Mouse (Mus musculus): ENCODE results near the gene Mrpl33. TPM values are rescaled to one million over a fixed set of nuclear protein-coding genes. Genes with fewer than 3 reads are reported as not detected.

Gene Mrpl33
- total RNA-seq, 2 experiments from 2014 or later, result 116 to 134 TPM

Small RNA genes within 50 kb of the gene (microRNA-seq; reads per million reads assigned to microRNA genes)
- not detected for gene Mir3473e

Other genes starting within 250 kb of the Mrpl33 start
- 10 to 100 TPM; 58.2 to 60.8 TPM for gene Zfp512, start 144.5 kb upstream of the Mrpl33 start, total RNA-seq (2021)
- under 1 TPM; 0.13 to 0.20 TPM for gene 4930548H24Rik, start 111.2 kb upstream of the Mrpl33 start, total RNA-seq (2021)
- 10 to 100 TPM; 37.5 to 40.5 TPM for gene Gpn1, start 102.2 kb upstream of the Mrpl33 start, total RNA-seq (2021)
- 10 to 100 TPM; 41.9 to 47.4 TPM for gene Slc4a1ap, start 69.9 kb upstream of the Mrpl33 start, total RNA-seq (2021)
- 10 to 100 TPM; 14.9 to 17.8 TPM for gene Supt7l, start 69.1 kb upstream of the Mrpl33 start, total RNA-seq (2021)
- gene Rbks, start 100.7 kb downstream of the Mrpl33 start, total RNA-seq (2021), result 1 to 10 TPM; 2.1 to 2.5 TPM
- gene Babam2, start 100.7 kb downstream of the Mrpl33 start, total RNA-seq (2021), result 10 to 100 TPM; 40.5 to 48.7 TPM